Mouse (Mus musculus) neural tube, embryonic 14.5 days (tissue): ENCODE data around the gene Chmp2b. TPM values are rescaled to one million over a fixed set of nuclear protein-coding genes. Genes with fewer than 3 reads are reported as not detected.

Source experiments
- ATAC-seq: fragments of 200-750 bp; cut with Nextera tagmentation; 2 replicates; pipeline ENCODE4 v1.8.0; 2017; ENCODE audit warnings: low read depth, mild to moderate bottlenecking, moderate TSS enrichment, moderate library complexity
- H3K27ac ChIP-seq: fragments of 300-500 bp; sonication (generic); 2 replicates; pipeline ENCODE4 v1.5.1; 2014; ENCODE audit warnings: low read depth, mild to moderate bottlenecking, control low read depth, low read length, moderate library complexity, mixed read lengths
- H3K27me3 ChIP-seq: fragments of 300-500 bp; sonication (generic); 2 replicates; pipeline ENCODE4 v1.6.1; 2014; ENCODE audit warnings: low read length; ENCODE audit not compliant: control insufficient read depth, insufficient read depth
- H3K36me3 ChIP-seq: fragments of 300-500 bp; sonication (generic); 2 replicates; pipeline ENCODE4 v1.6.1; 2014; ENCODE audit warnings: low read length, mixed read lengths; ENCODE audit not compliant: control insufficient read depth, insufficient read depth
- H3K4me1 ChIP-seq: fragments of 300-500 bp; sonication (generic); 2 replicates; pipeline ENCODE4 v1.6.1; 2014; ENCODE audit warnings: low read length; ENCODE audit not compliant: control insufficient read depth, insufficient read depth
- H3K4me2 ChIP-seq: fragments of 300-500 bp; sonication (generic); 2 replicates; pipeline ENCODE4 v1.6.1; 2014; ENCODE audit warnings: mild to moderate bottlenecking, low read depth, low read length, control low read depth
- H3K4me3 ChIP-seq: fragments of 300-500 bp; sonication (generic); 2 replicates; pipeline ENCODE4 v1.5.1; 2014; ENCODE audit warnings: low read depth, low read length, control low read depth, mixed read lengths
- H3K9ac ChIP-seq: fragments of 300-500 bp; sonication (generic); replicated peaks from 2 replicates; pipeline ENCODE4 v1.6.1; 2014; ENCODE audit warnings: low read depth, mild to moderate bottlenecking, control low read depth, low read length, mixed read lengths
- H3K9me3 ChIP-seq: fragments of 300-500 bp; sonication (generic); 2 replicates; pipeline ENCODE4 v1.6.1; 2016; ENCODE audit warnings: low read length; ENCODE audit not compliant: control insufficient read depth
- WGBS: fragments of 180-500 bp; shearing (Covaris S2); extraction: QIAGEN DNeasy Blood & Tissue Kit; methylation state at CpG from one replicate; pipeline ENCODE4 v1.1.7; 2014; 5-methylcytosine and 5-hydroxymethylcytosine counted together
- polyA plus RNA-seq: library from polyadenylated mRNA; unstranded; fragments of >200 nt; fragmentation: Nextera tagmentation; extraction: Ambion mirVana; gene quantifications from 2 replicates; pipeline ENCODE4 v1.2.1, GENCODE M21; 2014

The Chmp2b gene
- polyA plus RNA-seq, 1 experiment from 2014 or later, result 181 TPM

- H3K27ac ChIP-seq, result no peak overlapping the region
- no peaks in the 10 kb centered on the region for H3K36me3 ChIP-seq
- WGBS, result 18% methylated on average over 8 of the region's 8 CpGs
- H3K4me1 ChIP-seq, result peaks cover 10% of the 10 kb centered on the region; the same call in 1 of the 2 replicates
- no peaks in the 10 kb centered on the region for H3K27me3 ChIP-seq
- peak; percentile 49; the same call in 1 of the 2 replicates for ATAC-seq
- peak overlapping the region; percentile 4; the same call in 1 of the 2 replicates for H3K4me2 ChIP-seq
- H3K9ac ChIP-seq, result no peak overlapping the region
- H3K9me3 ChIP-seq, result no peaks in the 10 kb centered on the region
- H3K4me3 ChIP-seq, result no peak overlapping the region
Observed at GRCm38 (mm10) chr16:65564306-65564705, 1.8 kb upstream of the Chmp2b start.

- no peaks in the 10 kb centered on the region for H3K27me3 ChIP-seq
- peaks cover 10% of the 10 kb centered on the region; the same call in 1 of the 2 replicates for H3K4me1 ChIP-seq
- peak overlapping the region; percentile 51 for H3K4me2 ChIP-seq
- H3K9ac ChIP-seq, result peak overlapping the region; percentile 86
- peak overlapping the region; percentile 80 for H3K27ac ChIP-seq
- 2% methylated on average over 10 of the region's 10 CpGs for WGBS
- H3K36me3 ChIP-seq, result no peaks in the 10 kb centered on the region
- peak overlapping the region; percentile 100 for H3K4me3 ChIP-seq
- ATAC-seq, result peak; percentile 62
- no peaks in the 10 kb centered on the region for H3K9me3 ChIP-seq
Observed at GRCm38 (mm10) chr16:65562864-65563206, 309 bp upstream of the Chmp2b start.

GRCm38 (mm10) chr16:65560996-65561962 lies 1.2 kb downstream of the Chmp2b start:
- no peaks in the 10 kb centered on the region for H3K36me3 ChIP-seq
- H3K27ac ChIP-seq, result peak overlapping the region; percentile 80
- peak; percentile 10; the same call in 1 of the 2 replicates for ATAC-seq

GRCm38 (mm10) chr16:65559591-65559990 lies 2.9 kb downstream of the Chmp2b start:
- H3K4me3 ChIP-seq, result peak overlapping the region; percentile 100; the same call in 1 of the 2 replicates
- ATAC-seq, result no peak
- no peaks in the 10 kb centered on the region for H3K9me3 ChIP-seq
- peak overlapping the region; percentile 36 for H3K4me2 ChIP-seq
- peaks cover 10% of the 10 kb centered on the region; the same call in 1 of the 2 replicates for H3K4me1 ChIP-seq
- 85% methylated on average over 2 of the region's 2 CpGs for WGBS
- H3K27me3 ChIP-seq, result no peaks in the 10 kb centered on the region
- no peaks in the 10 kb centered on the region for H3K36me3 ChIP-seq
- H3K27ac ChIP-seq, result peak overlapping the region; percentile 0; the same call in 1 of the 2 replicates
- H3K9ac ChIP-seq, result no peak overlapping the region; the same call in 1 of the 2 replicates

More at GRCm38 (mm10) chr16:65560996-65561962, 1.2 kb downstream of the Chmp2b start:
- Histone ChIP-seq H3K4me3 (peak overlapping the region; percentile 100), H3K4me1 (peaks cover 10% of the 10 kb centered on the region; the same call in 1 of the 2 replicates), H3K4me2 (peak overlapping the region; percentile 51), H3K9me3 (no peaks in the 10 kb centered on the region), H3K27me3 (no peaks in the 10 kb centered on the region), H3K9ac (peak overlapping the region; percentile 86)
- 11% methylated on average over 8 of the region's 8 CpGs for WGBS

GRCm38 (mm10) chr16:65557369-65557768 lies 5.2 kb downstream of the Chmp2b start:
- no peak overlapping the region for H3K27ac ChIP-seq
- H3K4me2 ChIP-seq, result no peak overlapping the region
- WGBS, result 80% methylated on average over 5 of the region's 5 CpGs
- H3K27me3 ChIP-seq, result no peaks in the 10 kb centered on the region
- no peak overlapping the region for H3K4me3 ChIP-seq
- no peak overlapping the region for H3K9ac ChIP-seq
- peaks cover 3% of the 10 kb centered on the region; the same call in 1 of the 2 replicates for H3K4me1 ChIP-seq
- no peak for ATAC-seq
- H3K36me3 ChIP-seq, result no peaks in the 10 kb centered on the region
- no peaks in the 10 kb centered on the region for H3K9me3 ChIP-seq

- WGBS, result 93% methylated on average over 5 of the region's 5 CpGs
- H3K27ac ChIP-seq, result no peak overlapping the region
- H3K27me3 ChIP-seq, result no peaks in the 10 kb centered on the region
- no peak overlapping the region for H3K4me3 ChIP-seq
- no peaks in the 10 kb centered on the region for H3K4me1 ChIP-seq
- H3K9ac ChIP-seq, result no peak overlapping the region
- H3K9me3 ChIP-seq, result no peaks in the 10 kb centered on the region
- no peak overlapping the region for H3K4me2 ChIP-seq
- ATAC-seq, result no peak
- H3K36me3 ChIP-seq, result no peaks in the 10 kb centered on the region
Observed at GRCm38 (mm10) chr16:65554267-65554666, 8.3 kb downstream of the Chmp2b start.

GRCm38 (mm10) chr16:65550814-65551213 lies 11.7 kb downstream of the Chmp2b start:
- no peak overlapping the region for H3K27ac ChIP-seq
- WGBS, result 58% methylated on average over 13 of the region's 13 CpGs
- no peak overlapping the region for H3K9ac ChIP-seq
- H3K4me2 ChIP-seq, result no peak overlapping the region
- no peaks in the 10 kb centered on the region for H3K27me3 ChIP-seq
- H3K9me3 ChIP-seq, result no peaks in the 10 kb centered on the region
- H3K4me3 ChIP-seq, result no peak overlapping the region
- no peak for ATAC-seq
- no peaks in the 10 kb centered on the region for H3K4me1 ChIP-seq
- H3K36me3 ChIP-seq, result no peaks in the 10 kb centered on the region

GRCm38 (mm10) chr16:65548960-65549359 lies 13.6 kb downstream of the Chmp2b start:
- ATAC-seq, result no peak
- H3K9me3 ChIP-seq, result no peaks in the 10 kb centered on the region
- H3K4me2 ChIP-seq, result no peak overlapping the region
- peaks cover 4% of the 10 kb centered on the region; the same call in 1 of the 2 replicates for H3K36me3 ChIP-seq
- H3K4me3 ChIP-seq, result no peak overlapping the region
- H3K27me3 ChIP-seq, result no peaks in the 10 kb centered on the region
- H3K27ac ChIP-seq, result no peak overlapping the region
- no peaks in the 10 kb centered on the region for H3K4me1 ChIP-seq
- WGBS, result 93% methylated on average over 7 of the region's 7 CpGs
- no peak overlapping the region for H3K9ac ChIP-seq
